Mouse (Mus musculus) heart, postnatal 0 days (tissue): ENCODE measurements around the gene Olfr314.

Experiments used
- CTCF ChIP-seq: IDR thresholded peaks from 2 replicates; pipeline ENCODE4 v1.5.1; 2016; ENCODE audit warnings: antibody characterized with exemption, control low read depth, low read depth
- EP300 ChIP-seq: IDR thresholded peaks from 2 replicates; pipeline ENCODE4 v1.6.1; 2016; ENCODE audit warnings: antibody characterized with exemption, low read depth

DNA sequence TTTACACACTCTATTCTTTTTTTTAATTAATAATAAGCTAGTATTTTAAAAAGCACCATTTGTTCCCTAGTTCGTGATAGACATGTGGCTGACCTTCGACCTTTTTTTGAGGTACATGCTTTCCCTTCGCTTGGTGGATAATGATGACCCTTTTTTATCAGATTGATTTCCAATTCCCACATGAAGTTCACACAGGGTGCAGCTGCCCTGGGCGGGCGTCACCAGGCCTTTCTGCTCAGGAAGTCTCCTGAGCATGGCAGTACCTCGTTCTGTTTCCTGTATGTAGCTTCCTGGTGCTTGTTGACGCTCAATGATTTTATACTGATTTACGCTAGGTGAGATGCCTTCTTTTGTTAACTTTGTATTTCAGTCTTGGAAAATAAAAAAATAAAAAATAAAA is 5.6 kb downstream of the Olfr314 start:
- TF ChIP-seq CTCF, result no peak
- no peak for TF ChIP-seq EP300
